Mouse (Mus musculus) forebrain, embryonic 12.5 days (tissue): ENCODE measurements around the gene Ly6g6d. TPM values are rescaled to one million over a fixed set of nuclear protein-coding genes. Genes with fewer than 3 reads are reported as not detected.

Experiments used
- ATAC-seq: fragments of 200-750 bp; cut with Nextera tagmentation; 2 replicates; pipeline ENCODE4 v1.8.0; 2017; ENCODE audit warnings: moderate TSS enrichment; ENCODE audit not compliant: low FRiP score
- H3K27ac ChIP-seq: fragments of 300-500 bp; sonication (generic); 2 replicates; pipeline ENCODE4 v1.5.1; 2016; ENCODE audit warnings: mild to moderate bottlenecking
- H3K27me3 ChIP-seq: fragments of 300-500 bp; sonication (generic); 2 replicates; pipeline ENCODE4 v1.6.1; 2016; ENCODE audit warnings: mild to moderate bottlenecking
- H3K36me3 ChIP-seq: fragments of 300-500 bp; sonication (generic); replicated peaks from 2 replicates; pipeline ENCODE4 v1.6.1; 2016; ENCODE audit warnings: mild to moderate bottlenecking
- H3K4me1 ChIP-seq: fragments of 300-500 bp; sonication (generic); 2 replicates; pipeline ENCODE4 v1.6.1; 2016
- H3K4me2 ChIP-seq: fragments of 300-500 bp; sonication (generic); 2 replicates; pipeline ENCODE4 v1.6.1; 2016; ENCODE audit warnings: mild to moderate bottlenecking, moderate library complexity
- H3K4me3 ChIP-seq: fragments of 300-500 bp; sonication (generic); replicated peaks from 2 replicates; pipeline ENCODE4 v1.5.1; 2016; ENCODE audit warnings: mild to moderate bottlenecking
- H3K9ac ChIP-seq: fragments of 300-500 bp; sonication (generic); 2 replicates; pipeline ENCODE4 v1.6.1; 2016; ENCODE audit warnings: mild to moderate bottlenecking
- H3K9me3 ChIP-seq: fragments of 300-500 bp; sonication (generic); 2 replicates; pipeline ENCODE4 v1.6.1; 2016
- WGBS: fragments of 180-500 bp; shearing (Covaris S2); methylation state at CpG from one replicate; pipeline ENCODE4 v1.1.7; 2016; 5-methylcytosine and 5-hydroxymethylcytosine counted together
- polyA plus RNA-seq: library from polyadenylated mRNA; unstranded; fragments of >200 nt; fragmentation: Nextera tagmentation; extraction: Ambion mirVana; gene quantifications from 2 replicates; pipeline ENCODE4 v1.2.1, GENCODE M21; 2016

Gene Ly6g6d
- polyA plus RNA-seq, 1 experiment from 2014 or later, result 0.29 TPM

- no peak for ATAC-seq
- H3K4me1 ChIP-seq, result peaks cover 31% of the 10 kb centered on the region
- 95% methylated on average over 8 of the region's 8 CpGs for WGBS
Observed at GRCm38 (mm10) chr17:35022541-35023060, 55.3 kb downstream of the Ly6g6d start.

GRCm38 (mm10) chr17:35021842-35022477 is 55.9 kb downstream of the Ly6g6d start:
- no peaks in the 10 kb centered on the region for H3K27me3 ChIP-seq
- 56% methylated on average over 6 of the region's 6 CpGs for WGBS
- no peak overlapping the region for H3K9ac ChIP-seq
- no peak overlapping the region for H3K27ac ChIP-seq
- no peaks in the 10 kb centered on the region for H3K9me3 ChIP-seq
- peak overlapping the region; percentile 37; the same call in 1 of the 2 replicates for H3K4me2 ChIP-seq
- H3K4me3 ChIP-seq, result no peak overlapping the region
- H3K36me3 ChIP-seq, result peaks cover 5% of the 10 kb centered on the region
- ATAC-seq, result no peak
- peaks cover 24% of the 10 kb centered on the region for H3K4me1 ChIP-seq

More at GRCm38 (mm10) chr17:35022541-35023060, 55.3 kb downstream of the Ly6g6d start:
- Histone ChIP-seq H3K4me2 (no peak overlapping the region), H3K36me3 (no peaks in the 10 kb centered on the region), H3K4me3 (no peak overlapping the region), H3K27ac (no peak overlapping the region), H3K9ac (no peak overlapping the region), H3K9me3 (no peaks in the 10 kb centered on the region), H3K27me3 (no peaks in the 10 kb centered on the region)

Other genes with a start within 250 kb of the Ly6g6d start
- 28.6 and 32.7 TPM in 2 replicates for gene Stk19, start 241.1 kb downstream of the Ly6g6d start, polyA plus RNA-seq
- 72.9 and 77.6 TPM in 2 replicates for gene Dxo, start 241.0 kb downstream of the Ly6g6d start, polyA plus RNA-seq
- gene Skiv2l, start 227.9 kb downstream of the Ly6g6d start, polyA plus RNA-seq, result 61.8 and 64.8 TPM in 2 replicates
- gene Nelfe, start 227.7 kb downstream of the Ly6g6d start, polyA plus RNA-seq, result 124 and 133 TPM in 2 replicates
- 2.9 and 3.6 TPM in 2 replicates for gene Cfb, start 215.5 kb downstream of the Ly6g6d start, polyA plus RNA-seq
- 9.2 and 10.4 TPM in 2 replicates for gene Zbtb12, start 198.6 kb downstream of the Ly6g6d start, polyA plus RNA-seq
- gene Gm20547, start 196.0 kb downstream of the Ly6g6d start, polyA plus RNA-seq, result not detected in 2 replicates
- gene C2, start 179.8 kb downstream of the Ly6g6d start, polyA plus RNA-seq, result 1.3 and 1.6 TPM in 2 replicates
- 111 and 114 TPM in 2 replicates for gene Ehmt2, start 179.6 kb downstream of the Ly6g6d start, polyA plus RNA-seq
- gene Slc44a4, start 163.6 kb downstream of the Ly6g6d start, polyA plus RNA-seq, result not detected in 2 replicates
- gene Neu1, start 146.8 kb downstream of the Ly6g6d start, polyA plus RNA-seq, result 16.2 and 16.9 TPM in 2 replicates
- gene Hspa1b, start 118.8 kb downstream of the Ly6g6d start, polyA plus RNA-seq, result 0.11 and 0.21 TPM in 2 replicates
- not detected in 2 replicates for gene Gm20481, start 108.2 kb downstream of the Ly6g6d start, polyA plus RNA-seq
- 2.0 and 2.3 TPM in 2 replicates for gene Hspa1a, start 105.9 kb downstream of the Ly6g6d start, polyA plus RNA-seq
- gene Hspa1l, start 105.4 kb downstream of the Ly6g6d start, polyA plus RNA-seq, result 1.2 and 1.3 TPM in 2 replicates
- 226 and 238 TPM in 2 replicates for gene Lsm2, start 96.2 kb downstream of the Ly6g6d start, polyA plus RNA-seq
- 158 and 159 TPM in 2 replicates for gene Vars, start 77.1 kb downstream of the Ly6g6d start, polyA plus RNA-seq
- 0.17 and 0.27 TPM in 2 replicates for gene Vwa7, start 61.5 kb downstream of the Ly6g6d start, polyA plus RNA-seq
- 7.4 and 7.7 TPM in 2 replicates for gene Sapcd1, start 50.0 kb downstream of the Ly6g6d start, polyA plus RNA-seq
- 5.3 and 5.6 TPM in 2 replicates for gene Msh5, start 31.3 kb downstream of the Ly6g6d start, polyA plus RNA-seq
- 152 and 155 TPM in 2 replicates for gene Clic1, start 28.1 kb downstream of the Ly6g6d start, polyA plus RNA-seq
- gene Ddah2, start 19.0 kb downstream of the Ly6g6d start, polyA plus RNA-seq, result 513 and 534 TPM in 2 replicates
- gene Ly6g6c, start 12.7 kb downstream of the Ly6g6d start, polyA plus RNA-seq, result not detected in 2 replicates
- 0.40 and 0.54 TPM in 2 replicates for gene Mpig6b, start 11.9 kb downstream of the Ly6g6d start, polyA plus RNA-seq
- gene Ly6g6e, start 1.2 kb downstream of the Ly6g6d start, polyA plus RNA-seq, result 0.28 and 0.50 TPM in 2 replicates
- 0.17 and 0.18 TPM in 2 replicates for gene Ly6g6f, start 7.5 kb upstream of the Ly6g6d start, polyA plus RNA-seq
- gene Abhd16a, start 11.2 kb upstream of the Ly6g6d start, polyA plus RNA-seq, result 59.2 and 70.7 TPM in 2 replicates
- not detected in 2 replicates for gene Ly6g5c, start 30.2 kb upstream of the Ly6g6d start, polyA plus RNA-seq
- 0.96 and 1.5 TPM in 2 replicates for gene Ly6g5b, start 37.4 kb upstream of the Ly6g6d start, polyA plus RNA-seq
- gene Gpank1, start 43.4 kb upstream of the Ly6g6d start, polyA plus RNA-seq, result 27.4 and 28.1 TPM in 2 replicates
- gene Csnk2b, start 44.0 kb upstream of the Ly6g6d start, polyA plus RNA-seq, result 283 and 284 TPM in 2 replicates
- 5.3 and 7.2 TPM in 2 replicates for gene D17H6S53E, start 48.3 kb upstream of the Ly6g6d start, polyA plus RNA-seq
- 0.46 and 0.63 TPM in 2 replicates for gene Apom, start 54.0 kb upstream of the Ly6g6d start, polyA plus RNA-seq
- 88.9 and 97.8 TPM in 2 replicates for gene Bag6, start 57.1 kb upstream of the Ly6g6d start, polyA plus RNA-seq
- gene Prrc2a, start 86.8 kb upstream of the Ly6g6d start, polyA plus RNA-seq, result 221 and 231 TPM in 2 replicates
- 4.3 and 4.9 TPM in 2 replicates for gene Aif1, start 98.0 kb upstream of the Ly6g6d start, polyA plus RNA-seq
- 4.0 and 4.8 TPM in 2 replicates for gene Lst1, start 110.4 kb upstream of the Ly6g6d start, polyA plus RNA-seq
- not detected in 2 replicates for gene Ltb, start 116.4 kb upstream of the Ly6g6d start, polyA plus RNA-seq
- not detected in 2 replicates for gene Tnf, start 123.9 kb upstream of the Ly6g6d start, polyA plus RNA-seq
- gene Lta, start 127.3 kb upstream of the Ly6g6d start, polyA plus RNA-seq, result not detected in 2 replicates
- gene Gm16181, start 142.8 kb upstream of the Ly6g6d start, polyA plus RNA-seq, result 0.41 TPM in 2 replicates
- 16.2 and 17.3 TPM in 2 replicates for gene Atp6v1g2, start 155.6 kb upstream of the Ly6g6d start, polyA plus RNA-seq
- 11.0 and 12.9 TPM in 2 replicates for gene Nfkbil1, start 157.7 kb upstream of the Ly6g6d start, polyA plus RNA-seq
- gene Ddx39b, start 163.7 kb upstream of the Ly6g6d start, polyA plus RNA-seq, result 614 and 623 TPM in 2 replicates
- gene H2-D1, start 184.7 kb upstream of the Ly6g6d start, polyA plus RNA-seq, result 37.2 and 39.2 TPM in 2 replicates
- not detected in 2 replicates for gene H2-Q1, start 242.3 kb upstream of the Ly6g6d start, polyA plus RNA-seq